Mouse (Mus musculus) cerebellum, adult 2 months (tissue): ENCODE data around the gene Aqp11.

Source experiments
- CTCF ChIP-seq: fragments of 200-500 bp; IDR thresholded peaks from 2 replicates; pipeline ENCODE4 v1.5.1; 2011; ENCODE audit warnings: low read depth, mild to moderate bottlenecking, control low read depth, low read length, moderate library complexity, borderline replicate concordance; ENCODE audit not compliant: insufficient read depth
- POLR2A ChIP-seq: fragments of 200-500 bp; IDR thresholded peaks from 2 replicates; pipeline ENCODE4 v1.6.1; 2011; ENCODE audit warnings: low read length, control low read depth, borderline replicate concordance; ENCODE audit not compliant: insufficient read depth

DNA sequence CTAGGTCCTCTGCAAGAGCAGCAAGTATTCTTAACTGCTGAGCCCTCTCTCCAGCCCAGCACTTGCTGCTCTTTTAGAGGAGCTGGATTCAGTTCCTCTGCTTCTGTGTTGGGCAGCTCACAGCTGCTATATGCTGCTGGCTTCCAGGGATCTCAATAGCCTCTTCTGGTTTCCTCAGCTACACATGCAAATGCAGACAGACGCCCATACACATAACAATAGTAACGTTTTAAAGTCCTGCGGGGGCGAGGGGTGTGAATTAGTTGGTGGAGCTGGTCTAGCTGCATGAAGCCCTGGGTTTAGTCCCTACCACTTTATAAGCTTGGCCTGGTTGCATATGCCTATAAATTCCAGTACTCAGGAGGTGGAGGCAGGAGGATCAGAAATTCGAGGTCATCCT is 19.0 kb downstream of the Aqp11 start:
- TF ChIP-seq CTCF (no peak), POLR2A (no peak)
